Mouse (Mus musculus): ENCODE measurements around the gene Th. TPM values are rescaled to one million over a fixed set of nuclear protein-coding genes. Genes with fewer than 3 reads are reported as not detected.

Th gene
- total and polyA plus RNA-seq, 3 experiments: 0.27 TPM; not detected in 2

DNA sequence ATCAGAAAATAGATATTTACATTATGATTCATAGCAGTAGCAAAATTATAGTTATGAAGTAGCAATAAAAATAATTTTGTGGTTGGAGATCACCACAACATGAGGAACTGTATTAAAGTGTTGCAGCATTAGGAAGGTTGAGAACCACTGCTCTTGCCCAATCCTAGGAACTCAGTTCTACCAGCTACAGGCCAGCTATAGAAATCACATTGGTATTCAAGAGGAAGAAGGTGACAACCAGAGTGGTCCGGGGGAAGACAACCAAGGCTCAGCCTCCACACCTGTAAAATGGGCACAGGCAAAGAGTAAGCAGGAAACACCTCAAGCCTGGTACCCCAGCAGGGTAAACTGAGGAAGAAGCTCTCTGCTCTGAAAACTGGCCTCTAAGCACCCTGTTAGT, 27.9 kb upstream of the Th start:
- intact Hi-C loops (cut with DNase I): no loop called here
- H3K79me2 ChIP-seq (replicated peaks; ENCODE audit: control insufficient read depth, insufficient read depth, low read length): no peaks in the 10 kb centered on the region
- no peaks in the 10 kb centered on the region for H3K4me1 ChIP-seq (ENCODE audit: control insufficient read depth, insufficient read depth, low read length)
- whole genome bisulfite sequencing: 87% methylated on average over 1 of the region's 1 CpGs
- no peak for TF ChIP-seq POLR2A (IDR thresholded peaks at IDR 0.05; ENCODE audit: insufficient read depth, low read depth, low read length)
- TF ChIP-seq EP300 (IDR thresholded peaks at IDR 0.05; ENCODE audit: insufficient read depth, low read depth, low read length): no peak
- TF ChIP-seq CTCF (IDR thresholded peaks at IDR 0.05): no peak
- H3K27ac ChIP-seq: no peak overlapping the region
- DNase-seq: no peak
- no peaks in the 10 kb centered on the region for H3K36me3 ChIP-seq (ENCODE audit: control insufficient read depth, insufficient read depth, low read length)
- H3K27me3 ChIP-seq (ENCODE audit: control insufficient read depth, insufficient read depth, low read length): no peaks in the 10 kb centered on the region
- no peak overlapping the region for H3K9ac ChIP-seq (ENCODE audit: low read depth, low read length)
- H3K4me3 ChIP-seq: no peak overlapping the region

DNA sequence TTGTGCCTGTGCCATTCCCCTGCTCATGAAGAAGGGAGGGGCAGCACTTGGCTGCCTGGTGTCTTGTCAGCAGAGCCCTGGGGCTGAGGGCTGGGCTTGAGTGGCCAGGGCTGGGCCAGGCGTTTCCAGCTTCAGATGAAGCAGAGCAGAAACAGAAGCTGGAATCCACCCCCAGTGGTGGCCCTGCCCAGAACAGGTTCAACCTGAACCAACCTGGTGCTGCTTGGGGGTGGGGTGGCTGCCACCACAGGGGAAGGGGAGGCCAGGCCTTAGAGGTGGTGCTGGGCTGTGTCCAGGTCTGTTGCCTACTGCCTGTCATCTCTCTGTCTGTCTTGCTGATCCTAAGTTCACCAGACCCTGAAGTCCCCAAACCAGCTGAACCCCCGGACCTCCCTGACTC, 25.1 kb upstream of the Th start:
- no peak for DNase-seq
- Histone ChIP-seq H3K4me1 (ENCODE audit: control insufficient read depth, insufficient read depth, low read length) (no peaks in the 10 kb centered on the region), H3K79me2 (replicated peaks; ENCODE audit: control insufficient read depth, insufficient read depth, low read length) (no peaks in the 10 kb centered on the region), H3K36me3 (ENCODE audit: control insufficient read depth, insufficient read depth, low read length) (no peaks in the 10 kb centered on the region), H3K27ac (no peak overlapping the region), H3K4me3 (no peak overlapping the region), H3K27me3 (ENCODE audit: control insufficient read depth, insufficient read depth, low read length) (0 out of 2 replicates have a peak, but pooled peaks cover 2% of the 10 kb centered on the region), H3K9ac (ENCODE audit: low read depth, low read length) (no peak overlapping the region)
- TF ChIP-seq EP300 (IDR thresholded peaks at IDR 0.05; ENCODE audit: insufficient read depth, low read depth, low read length) (no peak), CTCF (IDR thresholded peaks at IDR 0.05) (no peak), POLR2A (IDR thresholded peaks at IDR 0.05; ENCODE audit: insufficient read depth, low read depth, low read length) (no peak)
- intact Hi-C loops (cut with DNase I): no loop called here
- WGBS: 70% methylated on average over 2 of the region's 2 CpGs

GRCm38 (mm10) chr7:142949568-142949967, 18.6 kb upstream of the Th start:
- intact Hi-C loops (cut with DNase I): no loop called here
- TF ChIP-seq POLR2A (IDR thresholded peaks at IDR 0.05; ENCODE audit: insufficient read depth, low read depth, low read length) (no peak), EP300 (IDR thresholded peaks at IDR 0.05; ENCODE audit: insufficient read depth, low read depth, low read length) (no peak)
- H3K4me1 ChIP-seq (ENCODE audit: control insufficient read depth, insufficient read depth, low read length): no peaks in the 10 kb centered on the region
- H3K79me2 ChIP-seq (replicated peaks; ENCODE audit: control insufficient read depth, insufficient read depth, low read length): no peaks in the 10 kb centered on the region
- WGBS: 0% methylated on average over 1 of the region's 1 CpGs
- no peak overlapping the region for H3K4me3 ChIP-seq
- H3K9ac ChIP-seq (ENCODE audit: low read depth, low read length): no peak overlapping the region
- no peak for DNase-seq
- no peak overlapping the region for H3K27ac ChIP-seq
- no peaks in the 10 kb centered on the region for H3K36me3 ChIP-seq (ENCODE audit: control insufficient read depth, insufficient read depth, low read length)
- 0 out of 2 replicates have a peak, but pooled peaks cover 2% of the 10 kb centered on the region for H3K27me3 ChIP-seq (ENCODE audit: control insufficient read depth, insufficient read depth, low read length)

GRCm38 (mm10) chr7:142937631-142938030, 6.7 kb upstream of the Th start:
- Histone ChIP-seq H3K79me2 (replicated peaks; ENCODE audit: control insufficient read depth, insufficient read depth, low read length) (no peaks in the 10 kb centered on the region), H3K4me3 (no peak overlapping the region), H3K36me3 (ENCODE audit: control insufficient read depth, insufficient read depth, low read length) (no peaks in the 10 kb centered on the region), H3K4me1 (ENCODE audit: control insufficient read depth, insufficient read depth, low read length) (no peaks in the 10 kb centered on the region), H3K27ac (no peak overlapping the region), H3K9ac (ENCODE audit: low read depth, low read length) (no peak overlapping the region), H3K27me3 (ENCODE audit: control insufficient read depth, insufficient read depth, low read length) (no peaks in the 10 kb centered on the region)
- DNase-seq: no peak
- TF ChIP-seq EP300 (IDR thresholded peaks at IDR 0.05; ENCODE audit: insufficient read depth, low read depth, low read length) (no peak), CTCF (IDR thresholded peaks at IDR 0.05) (no peak), POLR2A (IDR thresholded peaks at IDR 0.05; ENCODE audit: insufficient read depth, low read depth, low read length) (no peak)
- intact Hi-C loops (cut with DNase I): no loop called here

GRCm38 (mm10) chr7:142935708-142936107, 4.8 kb upstream of the Th start:
- H3K4me3 ChIP-seq: no peak overlapping the region
- H3K9ac ChIP-seq (ENCODE audit: low read depth, low read length): no peak overlapping the region
- H3K36me3 ChIP-seq (ENCODE audit: control insufficient read depth, insufficient read depth, low read length): no peaks in the 10 kb centered on the region
- intact Hi-C loops (cut with DNase I): no loop called here
- no peaks in the 10 kb centered on the region for H3K27me3 ChIP-seq (ENCODE audit: control insufficient read depth, insufficient read depth, low read length)
- no peak for TF ChIP-seq POLR2A (IDR thresholded peaks at IDR 0.05; ENCODE audit: insufficient read depth, low read depth, low read length)
- TF ChIP-seq EP300 (IDR thresholded peaks at IDR 0.05; ENCODE audit: insufficient read depth, low read depth, low read length): no peak
- no peak for TF ChIP-seq CTCF (IDR thresholded peaks at IDR 0.05)
- no peaks in the 10 kb centered on the region for H3K4me1 ChIP-seq (ENCODE audit: control insufficient read depth, insufficient read depth, low read length)
- no peak overlapping the region for H3K27ac ChIP-seq
- no peaks in the 10 kb centered on the region for H3K79me2 ChIP-seq (replicated peaks; ENCODE audit: control insufficient read depth, insufficient read depth, low read length)
- DNase-seq: no peak
- 83% methylated on average over 14 of the region's 14 CpGs for WGBS

GRCm38 (mm10) chr7:142932469-142932868, 1.5 kb upstream of the Th start:
- Histone ChIP-seq H3K27me3 (ENCODE audit: control insufficient read depth, insufficient read depth, low read length) (no peaks in the 10 kb centered on the region), H3K4me3 (no peak overlapping the region), H3K27ac (no peak overlapping the region), H3K36me3 (ENCODE audit: control insufficient read depth, insufficient read depth, low read length) (no peaks in the 10 kb centered on the region), H3K9ac (ENCODE audit: low read depth, low read length) (no peak overlapping the region), H3K4me1 (ENCODE audit: control insufficient read depth, insufficient read depth, low read length) (no peaks in the 10 kb centered on the region), H3K79me2 (replicated peaks; ENCODE audit: control insufficient read depth, insufficient read depth, low read length) (no peaks in the 10 kb centered on the region)
- DNase-seq: no peak
- intact Hi-C loops (cut with DNase I): no loop called here
- WGBS: 73% methylated on average over 3 of the region's 3 CpGs
- TF ChIP-seq POLR2A (IDR thresholded peaks at IDR 0.05; ENCODE audit: insufficient read depth, low read depth, low read length): no peak
- TF ChIP-seq EP300 (IDR thresholded peaks at IDR 0.05; ENCODE audit: insufficient read depth, low read depth, low read length): no peak
- TF ChIP-seq CTCF (IDR thresholded peaks at IDR 0.05): no peak
